In the genomic region with DNA sequence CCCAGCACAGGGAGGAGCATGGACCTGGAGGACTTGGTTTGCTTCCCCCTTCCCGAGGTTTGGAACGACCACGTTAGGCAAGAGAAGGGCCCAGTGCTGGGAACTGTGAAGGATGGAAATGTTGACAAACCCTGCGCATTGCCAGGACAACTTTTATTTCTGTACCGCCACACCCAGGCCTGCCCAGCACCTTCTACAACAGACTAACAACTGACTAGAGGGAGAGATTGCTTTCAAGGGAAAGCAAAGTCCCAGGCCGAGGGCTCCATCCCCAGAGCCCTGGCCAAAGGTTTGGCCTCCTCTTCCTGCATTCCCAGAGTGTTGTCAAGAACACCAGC, we compare ENCODE assay signal across 8 mouse cellular contexts. TPM values are rescaled to one million over a fixed set of nuclear protein-coding genes. Genes with fewer than 3 reads are reported as not detected.
DNase-seq lines count a peak whose midpoint lies in the region; ATAC-seq and TF ChIP-seq lines count a peak whose summit lies in the region.

No protein-coding gene starts in this region.

- peaks cover 13% of the 10 kb centered on the region for H3K4me1 ChIP-seq in cerebellum, adult 2 months (ENCODE audit: control insufficient read depth, insufficient read depth, low read length)
- peaks cover 44% of the 10 kb centered on the region for H3K4me1 ChIP-seq in midbrain, embryonic 10.5 days
- H3K4me1 ChIP-seq in midbrain, embryonic 11.5 days (ENCODE audit: control insufficient read depth, insufficient read depth, low read length) = peaks cover 6% of the 10 kb centered on the region; the same call in 1 of the 2 replicates
- H3K4me1 ChIP-seq in liver, embryonic 11.5 days (replicated peaks; ENCODE audit: control insufficient read depth, insufficient read depth, low read length) = peaks cover 50% of the 10 kb centered on the region
- peaks cover 38% of the 10 kb centered on the region for H3K4me1 ChIP-seq in stomach, embryonic 15.5 days

- H3K27ac ChIP-seq in cerebellum, adult 2 months (ENCODE audit: insufficient read depth, low read length) = peak overlapping the region; percentile 95
- peak overlapping the region; percentile 65; the same call in 1 of the 2 replicates for H3K27ac ChIP-seq in midbrain, embryonic 10.5 days (replicated peaks)
- H3K27ac ChIP-seq in midbrain, embryonic 11.5 days (ENCODE audit: low read depth, low read length) = no peak overlapping the region
- H3K27ac ChIP-seq in liver, embryonic 11.5 days (ENCODE audit: low read depth, low read length) = 0 out of 2 replicates have a peak overlapping the region, but pooled peaks have one; percentile 26
- peak overlapping the region; percentile 91 for H3K27ac ChIP-seq in stomach, embryonic 15.5 days

- no peak overlapping the region for H3K4me3 ChIP-seq in cerebellum, adult 2 months (replicated peaks; ENCODE audit: insufficient read depth, low read depth, low read length)
- H3K4me3 ChIP-seq in midbrain, embryonic 10.5 days = no peak overlapping the region
- no peak overlapping the region for H3K4me3 ChIP-seq in midbrain, embryonic 11.5 days (ENCODE audit: low read depth, low read length)
- no peak overlapping the region for H3K4me3 ChIP-seq in liver, embryonic 11.5 days (ENCODE audit: low read depth, low read length)
- no peak overlapping the region for H3K4me3 ChIP-seq in stomach, embryonic 15.5 days (replicated peaks)

- peaks cover 17% of the 10 kb centered on the region for H3K36me3 ChIP-seq in midbrain, embryonic 10.5 days
- H3K36me3 ChIP-seq in midbrain, embryonic 11.5 days (ENCODE audit: control insufficient read depth, insufficient read depth, low read length) = no peaks in the 10 kb centered on the region
- peaks cover 12% of the 10 kb centered on the region for H3K36me3 ChIP-seq in liver, embryonic 11.5 days (ENCODE audit: control insufficient read depth, insufficient read depth, low read length)
- H3K36me3 ChIP-seq in stomach, embryonic 15.5 days = peaks cover 6% of the 10 kb centered on the region; the same call in 1 of the 2 replicates

- 49% methylated on average over 6 of the region's 6 CpGs for WGBS in cerebellum, adult 2 months
- 57% methylated on average over 6 of the region's 6 CpGs for WGBS in midbrain, embryonic 10.5 days
- WGBS in midbrain, embryonic 11.5 days = 57% methylated on average over 6 of the region's 6 CpGs
- WGBS in liver, embryonic 11.5 days = 62% methylated on average over 6 of the region's 6 CpGs
- WGBS in stomach, embryonic 15.5 days = 31% methylated on average over 6 of the region's 6 CpGs

- ATAC-seq in midbrain, embryonic 11.5 days (ENCODE audit: low FRiP score) = no peak
- no peak for ATAC-seq in liver, embryonic 11.5 days (replicated peaks; ENCODE audit: low FRiP score)
- ATAC-seq in stomach, embryonic 15.5 days (ENCODE audit: insufficient read depth, low FRiP score, low read depth) = no peak

- no peaks in the 10 kb centered on the region for H3K27me3 ChIP-seq in cerebellum, adult 2 months (ENCODE audit: control insufficient read depth, insufficient read depth, low read length)
- H3K27me3 ChIP-seq in midbrain, embryonic 10.5 days (ENCODE audit: low read depth, poor library complexity, severe bottlenecking) = no peaks in the 10 kb centered on the region
- H3K27me3 ChIP-seq in midbrain, embryonic 11.5 days (ENCODE audit: control insufficient read depth, insufficient read depth, low read length) = no peaks in the 10 kb centered on the region
- H3K27me3 ChIP-seq in liver, embryonic 11.5 days (replicated peaks; ENCODE audit: control insufficient read depth, insufficient read depth, low read length) = no peaks in the 10 kb centered on the region
- no peaks in the 10 kb centered on the region for H3K27me3 ChIP-seq in stomach, embryonic 15.5 days (replicated peaks)

- no peak overlapping the region for H3K9ac ChIP-seq in midbrain, embryonic 11.5 days (ENCODE audit: low read length)
- no peak overlapping the region; the same call in 1 of the 2 replicates for H3K9ac ChIP-seq in liver, embryonic 11.5 days (ENCODE audit: low read depth, low read length)
- no peak overlapping the region for H3K9ac ChIP-seq in stomach, embryonic 15.5 days

- no peak for TF ChIP-seq POLR2A in cerebellum, adult 2 months (IDR thresholded peaks at IDR 0.05; ENCODE audit: borderline replicate concordance, insufficient read depth, low read length)

- TF ChIP-seq CTCF in cerebellum, adult 2 months (IDR thresholded peaks at IDR 0.05; ENCODE audit: borderline replicate concordance, insufficient read depth, low read depth, low read length) = no peak

- H3K4me2 ChIP-seq in midbrain, embryonic 11.5 days = no peak overlapping the region
- H3K4me2 ChIP-seq in liver, embryonic 11.5 days = no peak overlapping the region
- H3K4me2 ChIP-seq in stomach, embryonic 15.5 days = no peak overlapping the region

- DNase-seq in cerebellum, adult 2 months = no peak
- no peak for DNase-seq in cerebellum, adult 9-10 months
- no peak for DNase-seq in midbrain, embryonic 10.5 days (ENCODE audit: low spot score)
- no peak for DNase-seq in midbrain, embryonic 11.5 days (ENCODE audit: low spot score, missing footprints)
- no peak for DNase-seq in liver, embryonic 11.5 days (ENCODE audit: low spot score)
- no peak for DNase-seq in adrenal gland, adult 8-10 months
- no peak for DNase-seq in cerebellum, postnatal 25 days

- H3K9me3 ChIP-seq in midbrain, embryonic 10.5 days (replicated peaks) = no peaks in the 10 kb centered on the region
- no peaks in the 10 kb centered on the region for H3K9me3 ChIP-seq in midbrain, embryonic 11.5 days (ENCODE audit: control insufficient read depth, low read length)
- no peaks in the 10 kb centered on the region for H3K9me3 ChIP-seq in liver, embryonic 11.5 days (ENCODE audit: control insufficient read depth, low read length)
- no peaks in the 10 kb centered on the region for H3K9me3 ChIP-seq in stomach, embryonic 15.5 days

RNA-seq across cellular contexts. Expression of a gene that starts 8.5 kb away (rescaled TPM):
- 20.9 and 23.0 TPM in 2 replicates for polyA plus RNA-seq in cerebellum, adult 2 months (2012; rRNA removed)
- 7.8 and 8.2 TPM in 2 replicates for polyA plus RNA-seq in midbrain, embryonic 10.5 days (2016; fragmentation: Nextera tagmentation; extraction: Ambion mirVana)
- 5.0 and 6.3 TPM in 2 replicates for polyA plus RNA-seq in midbrain, embryonic 11.5 days (2014; fragmentation: Nextera tagmentation; extraction: Ambion mirVana)
- 11.9 and 13.8 TPM in 2 replicates for polyA plus RNA-seq in liver, embryonic 11.5 days (2014; fragmentation: Nextera tagmentation; extraction: Ambion mirVana)
- polyA plus RNA-seq in stomach, embryonic 15.5 days (2015; fragmentation: Nextera tagmentation; extraction: Ambion mirVana) = 6.8 and 8.7 TPM in 2 replicates
- 1 to 10 TPM; 6.1 to 9.3 (median 8.6) TPM for total RNA-seq in adrenal gland, adult 8-10 months (2022)

RNA-seq across cellular contexts. Expression of a gene that starts 24.7 kb away (rescaled TPM):
- 25.5 and 28.8 TPM in 2 replicates for polyA plus RNA-seq in cerebellum, adult 2 months (2012; rRNA removed)
- 2.3 and 2.7 TPM in 2 replicates for polyA plus RNA-seq in midbrain, embryonic 10.5 days (2016; fragmentation: Nextera tagmentation; extraction: Ambion mirVana)
- polyA plus RNA-seq in midbrain, embryonic 11.5 days (2014; fragmentation: Nextera tagmentation; extraction: Ambion mirVana) = 4.6 and 5.2 TPM in 2 replicates
- 4.6 and 6.1 TPM in 2 replicates for polyA plus RNA-seq in liver, embryonic 11.5 days (2014; fragmentation: Nextera tagmentation; extraction: Ambion mirVana)
- polyA plus RNA-seq in stomach, embryonic 15.5 days (2015; fragmentation: Nextera tagmentation; extraction: Ambion mirVana) = 5.1 and 5.4 TPM in 2 replicates
- 10 to 100 TPM; 75.2 to 90.2 (median 86.0) TPM for total RNA-seq in adrenal gland, adult 8-10 months (2022)

RNA-seq across cellular contexts. Expression of a gene that starts 30.2 kb away (rescaled TPM):
- polyA plus RNA-seq in cerebellum, adult 2 months (2012; rRNA removed) = 63.7 and 71.1 TPM in 2 replicates
- 1.1 and 1.2 TPM in 2 replicates for polyA plus RNA-seq in midbrain, embryonic 10.5 days (2016; fragmentation: Nextera tagmentation; extraction: Ambion mirVana)
- polyA plus RNA-seq in midbrain, embryonic 11.5 days (2014; fragmentation: Nextera tagmentation; extraction: Ambion mirVana) = 0.65 and 0.87 TPM in 2 replicates
- polyA plus RNA-seq in liver, embryonic 11.5 days (2014; fragmentation: Nextera tagmentation; extraction: Ambion mirVana) = 6.3 and 6.9 TPM in 2 replicates
- 3.8 and 4.0 TPM in 2 replicates for polyA plus RNA-seq in stomach, embryonic 15.5 days (2015; fragmentation: Nextera tagmentation; extraction: Ambion mirVana)
- 10 to 100 TPM; 29.3 to 40.6 (median 30.6) TPM for total RNA-seq in adrenal gland, adult 8-10 months (2022)

RNA-seq across cellular contexts. Expression of a gene that starts 39.2 kb away (rescaled TPM):
- 60.4 and 61.5 TPM in 2 replicates for polyA plus RNA-seq in cerebellum, adult 2 months (2012; rRNA removed)
- polyA plus RNA-seq in midbrain, embryonic 10.5 days (2016; fragmentation: Nextera tagmentation; extraction: Ambion mirVana) = 10.7 and 12.5 TPM in 2 replicates
- 8.2 and 10.5 TPM in 2 replicates for polyA plus RNA-seq in midbrain, embryonic 11.5 days (2014; fragmentation: Nextera tagmentation; extraction: Ambion mirVana)
- polyA plus RNA-seq in liver, embryonic 11.5 days (2014; fragmentation: Nextera tagmentation; extraction: Ambion mirVana) = 24.5 and 30.7 TPM in 2 replicates
- 19.2 and 23.7 TPM in 2 replicates for polyA plus RNA-seq in stomach, embryonic 15.5 days (2015; fragmentation: Nextera tagmentation; extraction: Ambion mirVana)
- 100 to 1,000 TPM; 114 to 181 (median 146) TPM for total RNA-seq in adrenal gland, adult 8-10 months (2022)

RNA-seq across cellular contexts. Expression of a gene that starts 39.3 kb away (rescaled TPM):
- polyA plus RNA-seq in cerebellum, adult 2 months (2012; rRNA removed) = 11.8 and 13.1 TPM in 2 replicates
- polyA plus RNA-seq in midbrain, embryonic 10.5 days (2016; fragmentation: Nextera tagmentation; extraction: Ambion mirVana) = 1.4 TPM in 2 replicates
- polyA plus RNA-seq in midbrain, embryonic 11.5 days (2014; fragmentation: Nextera tagmentation; extraction: Ambion mirVana) = 0.63 and 0.86 TPM in 2 replicates
- 1.1 and 1.3 TPM in 2 replicates for polyA plus RNA-seq in liver, embryonic 11.5 days (2014; fragmentation: Nextera tagmentation; extraction: Ambion mirVana)
- 3.5 and 3.6 TPM in 2 replicates for polyA plus RNA-seq in stomach, embryonic 15.5 days (2015; fragmentation: Nextera tagmentation; extraction: Ambion mirVana)
- 10 to 100 TPM; 10.0 to 18.9 (median 13.6) TPM for total RNA-seq in adrenal gland, adult 8-10 months (2022)
